Mouse (Mus musculus): Measurements from ENCODE around the gene Ston2.

DNA sequence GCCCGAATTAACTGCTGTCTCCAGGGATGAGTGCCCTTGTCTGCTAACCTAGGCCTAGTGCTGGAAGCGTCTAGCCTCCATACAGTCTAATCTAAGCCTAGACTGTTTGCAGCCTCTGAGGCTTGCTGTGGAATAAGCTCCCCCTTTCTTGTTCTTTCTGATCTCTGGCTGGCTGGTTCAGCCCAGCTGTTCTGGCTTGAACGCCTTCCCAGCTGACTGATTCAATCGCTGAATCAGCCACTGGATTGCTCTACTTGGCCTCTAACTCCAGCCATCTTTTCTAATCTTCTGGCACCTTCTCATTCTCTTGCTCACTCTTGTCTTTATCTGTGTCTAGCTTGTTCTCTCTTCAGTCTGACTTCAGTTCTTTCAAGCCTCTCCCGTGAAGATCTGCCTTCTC is 161.7 kb downstream of the Ston2 start:
- TF ChIP-seq CTCF (IDR thresholded peaks at IDR 0.05; ENCODE audit: extremely low read depth, insufficient read depth, low read length) (no peak), POLR2A (IDR thresholded peaks at IDR 0.05; ENCODE audit: extremely low read depth, insufficient read depth, low read length) (no peak)

All from cortical plate, adult 2 months (tissue).